18 mouse cellular contexts compared by ENCODE assay signal in the genomic region with DNA sequence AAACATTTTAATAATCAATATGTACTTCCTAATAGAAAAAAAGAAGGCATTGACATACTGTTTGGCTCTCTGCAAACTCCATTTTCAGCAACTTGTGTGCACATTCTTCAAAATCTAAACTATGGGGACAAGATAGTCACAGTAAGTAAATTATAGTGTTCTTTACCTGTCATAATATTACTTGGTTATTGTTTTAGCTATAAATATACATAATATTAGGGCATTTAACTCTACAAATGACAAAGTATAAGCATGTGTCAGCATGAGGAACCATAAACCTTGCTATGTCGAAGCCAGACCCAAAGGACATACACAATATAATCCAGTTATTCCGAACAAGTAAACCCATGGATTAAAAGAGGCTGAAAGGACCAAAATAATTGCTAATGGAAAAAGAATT. TPM values are rescaled to one million over a fixed set of nuclear protein-coding genes. Genes with fewer than 3 reads are reported as not detected.
A peak's percentile ranks its signal among the peaks of the same experiment; 100 is the strongest.
DNase-seq lines count a peak whose midpoint lies in the region.
"Had no signal": no experiment of that assay in that cellular context is flagged by ENCODE, and none has a peak within 500 bp of the region (broad histone marks: within the 10 kb centered on the region; RNA-seq: fewer than 3 reads in every experiment).

No protein-coding gene starts in this region.

- peak; percentile 15 for DNase-seq in heart, adult 11 months
- DNase-seq in heart, adult 9 months (ENCODE audit: low spot score in 2 of 2) = no peak
- DNase-seq in 3T3-L1 (ENCODE audit: low read depth, low spot score) (peak; percentile 70), adipocyte (ENCODE audit: low spot score) (peak; percentile 66)
- DNase-seq in spleen, postnatal 14 days (ENCODE audit: low spot score in 2 of 2) = no peak
- no peak for DNase-seq in adrenal gland, postnatal 25 days
- DNase-seq: adrenal gland, adult 2 months; adrenal gland, adult 8-10 months; adrenal gland, postnatal 10 days; adrenal gland, postnatal 14 days; adrenal gland, postnatal 36 days; B cell, adult 2 months; cerebellum, adult 11 months; cerebellum, adult 11-12 months; cerebellum, adult 18-20 months; cerebellum, adult 2 months; cerebellum, adult 8-10 months; cerebellum, adult 9-10 months had no signal

RNA-seq across cellular contexts. Expression of gene Cwc22, which starts 34.7 kb away (rescaled TPM):
- total RNA-seq in adrenal gland, postnatal 25 days (2021) = 33.1 and 43.8 TPM in 2 replicates

Comparison
In these comparisons a context has a peak if more than half of its experiments do, and no peak if none do; other contexts are left out.
1. DNase-seq: peak in heart, adult 11 months (single experiment), 3T3-L1 (single experiment) and adipocyte (single experiment); none in heart, adult 9 months (0 of 2), spleen, postnatal 14 days (0 of 2) and adrenal gland, postnatal 25 days (single experiment).